Mouse (Mus musculus) forebrain, embryonic 14.5 days (tissue): ENCODE results near the gene Hpn. TPM values are rescaled to one million over a fixed set of nuclear protein-coding genes. Genes with fewer than 3 reads are reported as not detected.

Experiments used
- ATAC-seq: fragments of 200-750 bp; cut with Nextera tagmentation; 2 replicates; pipeline ENCODE4 v1.8.0; 2017; ENCODE audit warnings: mild to moderate bottlenecking, moderate library complexity
- DNase-seq: peaks from one replicate; pipeline ENCODE4 v3.0.0-alpha.2; 2015; ENCODE audit warnings: low spot score
- H3K27ac ChIP-seq: fragments of 300-500 bp; sonication (generic); 2 replicates; pipeline ENCODE4 v1.5.1; 2014; ENCODE audit warnings: low read depth, mild to moderate bottlenecking, control low read depth, low read length, moderate library complexity
- H3K27me3 ChIP-seq: fragments of 300-500 bp; sonication (generic); replicated peaks from 2 replicates; pipeline ENCODE4 v1.6.1; 2014; ENCODE audit warnings: low read length, control low read depth, mixed read lengths; ENCODE audit not compliant: control insufficient read depth, insufficient read depth
- H3K36me3 ChIP-seq: fragments of 300-500 bp; sonication (generic); 2 replicates; pipeline ENCODE4 v1.6.1; 2014; ENCODE audit warnings: low read length, control low read depth; ENCODE audit not compliant: control insufficient read depth, insufficient read depth
- H3K4me1 ChIP-seq: fragments of 300-500 bp; sonication (generic); 2 replicates; pipeline ENCODE4 v1.6.1; 2014; ENCODE audit warnings: antibody characterized with exemption, low read length, control low read depth; ENCODE audit not compliant: control insufficient read depth, insufficient read depth
- H3K4me2 ChIP-seq: fragments of 300-500 bp; sonication (generic); 2 replicates; pipeline ENCODE4 v1.6.1; 2014; ENCODE audit warnings: mild to moderate bottlenecking, control low read depth, low read length
- H3K4me3 ChIP-seq: fragments of 300-500 bp; sonication (generic); 2 replicates; pipeline ENCODE4 v1.5.1; 2014; ENCODE audit warnings: low read depth, low read length, control low read depth
- H3K9ac ChIP-seq: fragments of 300-500 bp; sonication (generic); 2 replicates; pipeline ENCODE4 v1.6.1; 2014; ENCODE audit warnings: mild to moderate bottlenecking, low read length, control low read depth, moderate library complexity
- H3K9me3 ChIP-seq: fragments of 300-500 bp; sonication (generic); replicated peaks from 2 replicates; pipeline ENCODE4 v1.6.1; 2016; ENCODE audit warnings: low read length, control low read depth, mixed read lengths; ENCODE audit not compliant: control insufficient read depth
- WGBS: fragments of 180-500 bp; shearing (Covaris S2); extraction: QIAGEN DNeasy Blood & Tissue Kit; methylation state at CpG from one replicate; pipeline ENCODE4 v1.1.7; 2014; 5-methylcytosine and 5-hydroxymethylcytosine counted together
- polyA plus RNA-seq: library from polyadenylated mRNA; unstranded; fragments of >200 nt; fragmentation: Nextera tagmentation; extraction: Ambion mirVana; gene quantifications from 2 replicates; pipeline ENCODE4 v1.2.1, GENCODE M21; 2014

The Hpn gene
- polyA plus RNA-seq, 1 experiment from 2014 or later = not detected

DNA sequence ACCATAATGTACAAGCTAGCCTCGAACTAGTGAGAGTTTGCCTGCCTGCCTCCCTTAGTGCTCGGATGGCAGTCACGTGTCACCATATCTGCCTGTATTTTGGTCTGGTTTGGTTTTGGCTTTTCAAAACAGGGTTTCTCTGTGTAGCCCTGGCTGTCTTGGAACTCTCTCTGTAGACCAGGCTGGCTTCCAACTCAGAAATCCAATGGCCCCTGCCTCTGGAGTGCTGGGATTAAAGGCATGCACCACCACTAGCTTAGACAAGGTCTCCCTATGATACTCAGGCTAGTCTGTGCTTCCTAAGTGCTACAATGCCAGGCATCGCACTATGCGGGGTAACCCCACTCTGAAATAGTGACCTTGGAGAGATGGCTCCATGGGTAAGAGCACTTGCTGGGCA, 5.3 kb downstream of the Hpn start:
- Histone ChIP-seq H3K27me3 (no peaks in the 10 kb centered on the region), H3K4me2 (no peak overlapping the region), H3K9me3 (no peaks in the 10 kb centered on the region), H3K36me3 (no peaks in the 10 kb centered on the region), H3K4me3 (no peak overlapping the region), H3K9ac (no peak overlapping the region), H3K27ac (no peak overlapping the region), H3K4me1 (no peaks in the 10 kb centered on the region)
- DNase-seq (no peak), ATAC-seq (no peak)
- 88% methylated on average over 5 of the region's 5 CpGs for WGBS

- ATAC-seq = no peak
- H3K27me3 ChIP-seq = no peaks in the 10 kb centered on the region
- H3K36me3 ChIP-seq = no peaks in the 10 kb centered on the region
- H3K27ac ChIP-seq = no peak overlapping the region
- H3K4me2 ChIP-seq = no peak overlapping the region
- H3K9ac ChIP-seq = no peak overlapping the region
- DNase-seq = peak; percentile 34
- no peak overlapping the region for H3K4me3 ChIP-seq
- no peaks in the 10 kb centered on the region for H3K4me1 ChIP-seq
- 35% methylated on average over 7 of the region's 7 CpGs for WGBS
- no peaks in the 10 kb centered on the region for H3K9me3 ChIP-seq
Observed at GRCm38 (mm10) chr7:31109091-31109490, 6.0 kb downstream of the Hpn start.

DNA sequence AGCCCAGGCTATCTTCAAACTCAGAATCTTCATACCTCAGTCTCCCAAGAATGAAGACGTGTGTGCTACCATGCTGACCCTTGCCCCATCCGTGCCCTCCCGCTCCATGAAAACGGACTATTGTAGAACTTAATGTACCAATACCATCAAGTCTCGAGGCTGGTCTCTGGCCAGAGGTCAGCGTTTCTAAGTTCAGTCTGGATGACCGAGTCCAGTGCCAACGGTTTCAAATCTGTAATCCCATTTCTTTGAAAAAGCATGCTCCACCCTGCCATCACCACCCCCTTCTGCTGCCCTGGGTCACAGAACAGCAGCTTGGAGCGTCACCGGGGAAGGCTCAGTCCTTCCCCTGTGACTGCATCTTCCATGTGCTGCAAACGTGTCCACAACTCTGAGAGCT, 7.3 kb downstream of the Hpn start:
- Histone ChIP-seq H3K27ac (no peak overlapping the region), H3K4me2 (no peak overlapping the region), H3K9ac (no peak overlapping the region), H3K4me3 (no peak overlapping the region), H3K36me3 (no peaks in the 10 kb centered on the region), H3K9me3 (no peaks in the 10 kb centered on the region), H3K27me3 (no peaks in the 10 kb centered on the region), H3K4me1 (no peaks in the 10 kb centered on the region)
- ATAC-seq (no peak), DNase-seq (no peak)
- WGBS = 89% methylated on average over 11 of the region's 11 CpGs

DNA sequence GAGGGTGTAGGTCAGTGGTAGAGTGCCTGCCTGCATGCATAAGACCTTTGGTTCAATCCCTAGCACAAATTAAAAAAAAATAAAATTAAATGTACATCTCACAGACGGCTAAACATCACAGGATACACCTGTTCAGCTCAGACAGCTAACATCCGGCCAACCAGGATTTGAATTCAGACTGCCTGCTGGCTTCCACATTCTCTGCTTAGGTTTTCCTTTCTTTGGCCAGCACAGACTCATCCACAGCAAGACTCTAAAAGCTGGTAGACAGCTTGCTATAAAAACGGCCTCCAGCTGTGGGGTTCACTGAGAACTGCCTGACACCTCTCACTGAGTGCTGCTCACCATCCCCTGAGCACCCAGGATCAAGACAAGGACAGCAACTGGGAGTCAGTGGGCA, 8.9 kb downstream of the Hpn start:
- Histone ChIP-seq H3K36me3 (no peaks in the 10 kb centered on the region), H3K4me1 (no peaks in the 10 kb centered on the region), H3K27ac (no peak overlapping the region), H3K9ac (no peak overlapping the region), H3K4me3 (no peak overlapping the region), H3K27me3 (no peaks in the 10 kb centered on the region), H3K9me3 (no peaks in the 10 kb centered on the region), H3K4me2 (no peak overlapping the region)
- WGBS = 56% methylated on average over 3 of the region's 3 CpGs
- no peak for DNase-seq
- no peak for ATAC-seq

GRCm38 (mm10) chr7:31105061-31105768, 9.9 kb downstream of the Hpn start:
- ATAC-seq (no peak), DNase-seq (no peak)
- WGBS = 71% methylated on average over 15 of the region's 15 CpGs
- H3K27me3 ChIP-seq = no peaks in the 10 kb centered on the region
- no peaks in the 10 kb centered on the region for H3K36me3 ChIP-seq
- H3K9ac ChIP-seq = no peak overlapping the region
- no peaks in the 10 kb centered on the region for H3K9me3 ChIP-seq
- no peaks in the 10 kb centered on the region for H3K4me1 ChIP-seq
- H3K4me3 ChIP-seq = no peak overlapping the region
- H3K27ac ChIP-seq = no peak overlapping the region
- H3K4me2 ChIP-seq = no peak overlapping the region

DNA sequence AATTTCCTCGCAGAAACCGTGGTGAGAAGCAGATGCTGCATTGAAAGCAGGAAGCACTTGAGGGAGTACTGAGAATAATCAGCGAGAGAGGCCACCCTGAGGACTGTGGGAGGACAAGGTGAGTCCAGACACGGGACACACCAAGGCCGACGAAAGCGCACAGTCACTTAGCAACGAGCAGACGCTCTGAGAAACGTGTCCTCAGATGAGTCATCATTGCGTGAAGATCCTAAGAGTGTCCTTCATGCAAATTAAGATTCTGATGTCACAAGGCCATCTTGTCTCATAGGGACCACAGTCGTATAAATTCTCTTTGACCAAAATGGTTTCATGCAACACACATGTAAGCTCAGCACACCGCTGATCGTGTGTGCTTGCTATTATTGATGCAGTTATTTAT, 14.3 kb downstream of the Hpn start:
- H3K4me3 ChIP-seq = no peak overlapping the region

DNA sequence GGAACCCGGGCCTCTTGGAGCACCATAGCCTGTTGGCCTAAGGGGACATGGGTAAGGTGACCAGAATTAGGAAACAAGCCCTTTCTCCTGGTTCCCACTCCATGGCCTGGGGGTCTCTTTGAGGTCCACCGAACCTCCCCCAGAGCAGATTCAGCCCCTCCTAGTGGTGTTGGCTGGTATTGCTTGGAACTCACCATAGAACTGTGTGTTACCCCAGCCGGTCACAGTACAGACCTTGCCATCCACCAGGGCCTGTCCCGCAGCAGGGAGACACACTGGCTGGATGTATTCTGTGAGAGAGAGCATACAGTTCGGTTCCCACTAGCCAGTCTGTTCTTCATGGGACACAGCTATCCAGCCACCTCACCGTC, 15.5 kb downstream of the Hpn start:
- Histone ChIP-seq H3K4me2 (no peak overlapping the region), H3K9me3 (no peaks in the 10 kb centered on the region), H3K27ac (no peak overlapping the region), H3K36me3 (no peaks in the 10 kb centered on the region), H3K27me3 (no peaks in the 10 kb centered on the region), H3K4me1 (no peaks in the 10 kb centered on the region), H3K9ac (no peak overlapping the region), H3K4me3 (no peak overlapping the region)
- ATAC-seq = no peak
- WGBS = 83% methylated on average over 6 of the region's 6 CpGs
- DNase-seq = no peak

More for the DNA sequence above, 14.3 kb downstream of the Hpn start:
- no peaks in the 10 kb centered on the region for H3K9me3 ChIP-seq
- H3K4me2 ChIP-seq = no peak overlapping the region
- DNase-seq (no peak), ATAC-seq (no peak)
- no peak overlapping the region for H3K9ac ChIP-seq
- no peak overlapping the region for H3K27ac ChIP-seq
- H3K27me3 ChIP-seq = no peaks in the 10 kb centered on the region
- H3K36me3 ChIP-seq = no peaks in the 10 kb centered on the region
- H3K4me1 ChIP-seq = no peaks in the 10 kb centered on the region
- 83% methylated on average over 14 of the region's 14 CpGs for WGBS

GRCm38 (mm10) chr7:31098697-31099611, 16.1 kb downstream of the Hpn start:
- ATAC-seq = no peak
- Histone ChIP-seq H3K27me3 (no peaks in the 10 kb centered on the region), H3K4me2 (no peak overlapping the region), H3K4me3 (no peak overlapping the region), H3K9ac (no peak overlapping the region), H3K27ac (no peak overlapping the region), H3K36me3 (no peaks in the 10 kb centered on the region), H3K4me1 (no peaks in the 10 kb centered on the region), H3K9me3 (no peaks in the 10 kb centered on the region)
- no peak for DNase-seq
- WGBS = 80% methylated on average over 22 of the region's 22 CpGs
